Mouse (Mus musculus) ES-Bruce4 (cell line): ENCODE data around the gene Siae.

ENCODE experiments used
- CTCF ChIP-seq: IDR thresholded peaks from one replicate; pipeline ENCODE4 v1.8.1; 2011; ENCODE audit warnings: low read depth, low read length
- EP300 ChIP-seq: IDR thresholded peaks from 2 replicates; pipeline ENCODE4 v1.6.1; 2011; ENCODE audit warnings: low read depth, low read length; ENCODE audit not compliant: insufficient read depth
- POLR2A ChIP-seq: IDR thresholded peaks from one replicate; pipeline ENCODE4 v1.8.1; 2011; ENCODE audit warnings: low read length; ENCODE audit not compliant: insufficient read depth

GRCm38 (mm10) chr9:37656439-37656881, 101.0 kb downstream of the Siae start:
- no peak for TF ChIP-seq POLR2A
- no peak for TF ChIP-seq EP300
- TF ChIP-seq CTCF, result no peak
